Mouse (Mus musculus) C2C12 (cell line): Measurements from ENCODE around the gene Mmp8.

Experiments used
- CEBPB ChIP-seq: IDR thresholded peaks from one replicate; pipeline ENCODE4 v1.6.1; 2011; ENCODE audit warnings: low read depth, mild to moderate bottlenecking, control low read depth, moderate library complexity
- CTCF ChIP-seq: IDR thresholded peaks from one replicate; pipeline ENCODE4 v1.5.1; 2011; ENCODE audit not compliant: control insufficient read depth, insufficient read depth, insufficient read length
- FOSL1 ChIP-seq: IDR thresholded peaks from one replicate; pipeline ENCODE4 v1.8.0; 2011; ENCODE audit warnings: mild to moderate bottlenecking, low read length; ENCODE audit not compliant: poor library complexity, insufficient read depth, severe bottlenecking
- MAX ChIP-seq: IDR thresholded peaks from one replicate; pipeline ENCODE4 v1.6.1; 2011; ENCODE audit warnings: mild to moderate bottlenecking, control low read depth
- MYOD1 ChIP-seq: IDR thresholded peaks from one replicate; pipeline ENCODE4 v1.6.1; 2011; ENCODE audit warnings: low read depth; ENCODE audit not compliant: control insufficient read depth, insufficient read length
- MYOG ChIP-seq: IDR thresholded peaks from one replicate; pipeline ENCODE4 v1.6.1; 2011; ENCODE audit not compliant: control insufficient read depth, insufficient read length; ENCODE audit errors: extremely low read depth
- USF1 ChIP-seq: IDR thresholded peaks from one replicate; pipeline ENCODE4 v1.6.1; 2011; ENCODE audit warnings: low read depth, mild to moderate bottlenecking, control low read depth, moderate library complexity

DNA sequence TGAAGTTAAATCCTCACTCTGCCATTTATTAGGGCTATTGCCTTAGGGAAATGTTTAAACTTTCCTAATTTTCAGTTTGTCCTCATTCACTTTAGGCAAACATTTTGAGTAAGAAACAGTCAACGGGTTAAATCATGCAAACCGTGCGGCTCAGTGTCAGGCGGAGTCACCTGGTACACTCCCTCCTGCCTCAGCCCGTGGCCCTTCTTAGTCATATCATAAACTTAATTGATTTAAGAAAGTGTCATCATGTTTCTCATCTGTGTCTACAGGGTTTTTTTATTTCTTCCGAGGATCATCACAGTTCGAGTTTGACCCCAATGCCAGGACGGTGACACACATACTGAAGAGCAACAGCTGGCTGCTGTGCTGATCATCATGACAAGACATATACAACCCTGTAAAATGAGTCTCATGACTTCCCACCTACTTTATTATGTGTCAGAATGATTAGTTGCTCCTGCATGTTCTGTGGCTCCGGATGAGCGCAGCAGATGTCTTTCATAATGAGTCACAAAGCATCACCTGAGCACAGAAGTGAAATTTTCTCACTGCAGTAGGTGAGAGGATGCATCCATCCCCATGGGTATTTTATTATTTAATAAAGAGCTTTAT, 48.5 kb upstream of the Mmp8 start:
- TF ChIP-seq CTCF (no peak), USF1 (no peak), MYOG (no peak), MAX (no peak), CEBPB (no peak), FOSL1 (no peak), MYOD1 (no peak)
